Mouse (Mus musculus): ENCODE measurements at regions not wholly inside any gene's neighbourhood (a gene's known extent, or its start where the extent isn't known, plus 50 kb on each side); places are given as distances from the start of the nearest gene placed in this dataset.

- Histone ChIP-seq H3K4me3 (no peak overlapping the region), H3K27ac (no peak overlapping the region)
- DNase-seq = no peak
- TF ChIP-seq CTCF (IDR thresholded peaks at IDR 0.05) = no peak
- intact Hi-C loops (cut with DNase I) = no loop called here
These were observed 152.1 kb downstream of the Sox4 start for GRCm38 (mm10) chr13:28801210-28801954.

- intact Hi-C loops (cut with DNase I) = no loop called here
- no peak for DNase-seq
- no peak for TF ChIP-seq CTCF (IDR thresholded peaks at IDR 0.05)
- no peak overlapping the region for H3K4me3 ChIP-seq
- no peak overlapping the region for H3K27ac ChIP-seq
These were observed 152.8 kb downstream of the Sox4 start for GRCm38 (mm10) chr13:28800676-28801075.

GRCm38 (mm10) chr13:28799474-28799873 is 154.0 kb downstream of the Sox4 start:
- no peak for TF ChIP-seq CTCF (IDR thresholded peaks at IDR 0.05)
- Histone ChIP-seq H3K4me3 (no peak overlapping the region), H3K27ac (no peak overlapping the region)
- intact Hi-C loops (cut with DNase I) = no loop called here
- no peak for DNase-seq

DNA sequence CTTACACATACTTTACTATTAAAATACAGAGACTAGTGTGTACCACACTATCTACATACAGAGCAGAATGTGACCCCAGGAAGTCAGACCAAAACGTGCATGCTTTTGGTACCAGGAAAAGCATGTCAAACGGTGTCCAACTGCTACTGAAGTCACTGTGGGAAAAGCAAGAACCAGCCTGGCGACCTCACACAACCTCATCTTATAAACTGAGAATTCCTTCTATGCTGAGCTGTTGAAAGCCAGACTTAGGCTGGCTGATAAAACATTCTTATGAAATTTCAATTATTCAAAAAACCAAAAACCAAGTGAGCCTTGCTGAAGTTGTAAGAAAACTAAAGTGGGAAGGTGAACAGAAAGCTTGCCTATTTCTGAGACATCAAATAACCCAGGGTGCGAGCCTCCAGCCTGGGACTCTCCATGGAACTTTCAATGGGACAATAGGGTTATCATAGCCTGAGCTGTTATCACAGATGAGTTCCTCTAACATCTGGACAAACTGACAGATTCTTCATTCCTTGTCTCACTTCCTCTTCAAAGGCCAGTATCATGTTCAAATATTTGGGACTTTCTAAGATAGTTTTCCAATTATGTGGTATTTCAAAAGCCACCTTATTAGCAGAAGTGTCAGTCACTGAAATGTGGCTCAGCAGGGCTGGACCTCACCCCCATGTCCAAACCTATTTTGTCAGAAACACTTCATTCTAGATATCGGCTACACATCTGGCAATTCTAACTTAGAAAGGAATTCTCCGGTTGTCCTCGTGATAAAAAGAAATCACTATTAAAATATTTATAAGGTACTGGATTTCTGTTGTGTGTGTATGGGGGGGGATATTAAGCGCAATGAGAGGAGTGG is 155.7 kb downstream of the Sox4 start:
- no peak overlapping the region for H3K27ac ChIP-seq
- intact Hi-C loops (cut with DNase I) = no loop called here
- no peak for DNase-seq
- H3K4me3 ChIP-seq = no peak overlapping the region
- TF ChIP-seq CTCF (IDR thresholded peaks at IDR 0.05) = no peak

DNA sequence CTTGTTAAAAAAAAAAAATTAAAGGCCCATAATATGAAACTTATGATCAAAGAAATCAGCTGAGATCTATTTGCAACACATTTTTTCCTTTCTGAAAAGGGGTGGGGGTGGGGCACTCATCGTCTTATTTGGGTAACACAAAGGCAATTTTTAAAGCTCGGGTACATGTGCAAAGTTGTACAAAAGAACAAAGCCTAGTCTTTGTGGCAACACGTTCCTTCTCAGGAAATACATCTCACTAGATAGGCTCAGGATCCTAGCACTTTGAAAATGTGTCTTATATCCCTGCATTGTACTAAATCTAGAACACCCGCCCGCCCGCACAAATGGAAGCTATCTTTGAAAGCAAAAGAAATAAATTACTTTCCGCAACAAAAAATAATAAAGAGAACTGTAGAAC is 158.2 kb downstream of the Sox4 start:
- intact Hi-C loops (cut with DNase I) = no loop called here
- TF ChIP-seq CTCF (IDR thresholded peaks at IDR 0.05) = no peak
- Histone ChIP-seq H3K27ac (no peak overlapping the region), H3K4me3 (no peak overlapping the region)
- DNase-seq = no peak

DNA sequence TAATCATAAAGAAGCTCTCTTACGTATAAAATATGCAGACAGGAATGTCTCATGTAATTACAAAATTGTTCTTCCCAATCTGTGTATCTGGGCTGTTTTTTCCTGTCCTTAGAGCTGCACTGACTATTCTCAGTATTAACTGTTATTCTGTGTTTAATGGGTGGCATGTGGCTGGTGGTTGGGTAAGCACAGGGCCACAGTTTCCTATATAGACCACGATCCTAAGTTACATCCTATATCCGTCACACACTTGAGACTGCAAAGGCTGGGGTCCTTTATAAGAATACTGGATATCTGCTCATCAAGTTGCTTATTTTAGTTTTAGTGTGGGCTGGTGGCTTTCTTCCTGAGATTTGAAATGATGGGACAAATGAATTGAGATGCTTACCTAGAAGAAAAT is 159.0 kb downstream of the Sox4 start:
- DNase-seq = no peak
- no peak for TF ChIP-seq CTCF (IDR thresholded peaks at IDR 0.05)
- intact Hi-C loops (cut with DNase I) = no loop called here
- H3K4me3 ChIP-seq = no peak overlapping the region
- no peak overlapping the region for H3K27ac ChIP-seq

- Histone ChIP-seq H3K4me3 (no peak overlapping the region), H3K27ac (no peak overlapping the region)
- no peak for TF ChIP-seq CTCF (IDR thresholded peaks at IDR 0.05)
- intact Hi-C loops (cut with DNase I) = loop anchor here (2.0 kb wide), 1 partner anchor 71 kb away; no protein-coding TSS in a partner anchor
- DNase-seq = no peak
These were observed 160.2 kb downstream of the Sox4 start for GRCm38 (mm10) chr13:28793166-28793935.

GRCm38 (mm10) chr13:28792461-28793165 is 160.9 kb downstream of the Sox4 start:
- DNase-seq = no peak
- Histone ChIP-seq H3K27ac (no peak overlapping the region), H3K4me3 (no peak overlapping the region)
- intact Hi-C loops (cut with DNase I) = loop anchor here (2.0 kb wide), 1 partner anchor 72 kb away; no protein-coding TSS in a partner anchor
- TF ChIP-seq CTCF (IDR thresholded peaks at IDR 0.05) = no peak

GRCm38 (mm10) chr13:28790381-28790780 is 163.1 kb downstream of the Sox4 start:
- Histone ChIP-seq H3K27ac (no peak overlapping the region), H3K4me3 (no peak overlapping the region)
- TF ChIP-seq CTCF (IDR thresholded peaks at IDR 0.05) = no peak
- intact Hi-C loops (cut with DNase I) = no loop called here
- DNase-seq = no peak

DNA sequence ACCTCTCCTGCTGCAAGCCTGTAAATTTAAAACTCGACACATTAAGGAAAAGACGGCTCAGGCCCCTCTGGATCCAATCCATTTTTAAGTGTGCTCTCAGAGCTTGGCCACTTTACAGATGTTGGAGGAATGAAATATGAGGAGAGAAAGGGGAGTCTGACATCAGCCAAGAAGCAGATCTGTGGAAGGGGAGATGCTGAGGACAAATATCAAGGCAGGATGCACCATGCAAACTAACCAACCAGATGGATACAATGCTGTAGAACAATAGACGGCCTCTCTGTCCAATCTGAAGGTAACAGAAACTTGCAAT is 166.2 kb downstream of the Sox4 start:
- DNase-seq = no peak
- Histone ChIP-seq H3K27ac (no peak overlapping the region), H3K4me3 (no peak overlapping the region)
- no peak for TF ChIP-seq CTCF (IDR thresholded peaks at IDR 0.05)
- intact Hi-C loops (cut with DNase I) = no loop called here

GRCm38 (mm10) chr13:28786629-28787330 is 166.7 kb downstream of the Sox4 start:
- no peak overlapping the region for H3K27ac ChIP-seq
- intact Hi-C loops (cut with DNase I) = no loop called here
- DNase-seq = no peak
- TF ChIP-seq CTCF (IDR thresholded peaks at IDR 0.05) = no peak
- no peak overlapping the region for H3K4me3 ChIP-seq
